Mouse (Mus musculus): ENCODE results near the gene Abcg5. TPM values are rescaled to one million over a fixed set of nuclear protein-coding genes. Genes with fewer than 3 reads are reported as not detected.
A peak's percentile ranks its signal among the peaks of the same experiment; 100 is the strongest.

The Abcg5 gene
- not detected for total RNA-seq (2021)
- long read RNA-seq, experiment 1, partial matches to known transcripts: 1 of 1 reads
- long read RNA-seq, experiment 1, other reads (novel, unspliced or antisense): 0 of 1 reads
- long read RNA-seq, experiment 2: 0 reads

GRCm38 (mm10) chr17:84682734-84683717 is at the start of gene Abcg5:
Gene Abcg5, minus strand, starts transcription at chr17:84683011.
- no peak for DNase-seq (ENCODE audit: low spot score in 2 of 2)

- no peak for DNase-seq (ENCODE audit: low spot score in 2 of 2)
These were observed 49.8 kb upstream of the Abcg5 start for GRCm38 (mm10) chr17:84732612-84733011.

- DNase-seq (ENCODE audit: low spot score in 2 of 2): no peak
These were observed 48.5 kb upstream of the Abcg5 start for GRCm38 (mm10) chr17:84731361-84731760.

GRCm38 (mm10) chr17:84729140-84729539 is 46.3 kb upstream of the Abcg5 start:
- DNase-seq (ENCODE audit: low spot score in 2 of 2): no peak

GRCm38 (mm10) chr17:84728201-84728911 is 45.5 kb upstream of the Abcg5 start:
- no peak for DNase-seq (ENCODE audit: low spot score in 2 of 2)

- DNase-seq (ENCODE audit: low spot score in 2 of 2): no peak
These were observed 42.4 kb upstream of the Abcg5 start for GRCm38 (mm10) chr17:84725163-84725562.

- DNase-seq (ENCODE audit: low spot score in 2 of 2): no peak
These were observed 41.2 kb upstream of the Abcg5 start for GRCm38 (mm10) chr17:84724028-84724427.

- DNase-seq (ENCODE audit: low spot score in 2 of 2): no peak
These were observed 36.3 kb upstream of the Abcg5 start for GRCm38 (mm10) chr17:84719105-84719504.

GRCm38 (mm10) chr17:84717416-84717815 is 34.6 kb upstream of the Abcg5 start:
- DNase-seq (ENCODE audit: low spot score in 2 of 2): no peak

- no peak for DNase-seq (ENCODE audit: low spot score in 2 of 2)
These were observed 33.6 kb upstream of the Abcg5 start for GRCm38 (mm10) chr17:84716252-84716872.

- DNase-seq (ENCODE audit: low spot score in 2 of 2): no peak
These were observed 32.1 kb upstream of the Abcg5 start for GRCm38 (mm10) chr17:84714930-84715329.

- no peak for DNase-seq (ENCODE audit: low spot score in 2 of 2)
These were observed 30.9 kb upstream of the Abcg5 start for GRCm38 (mm10) chr17:84713563-84714164.

GRCm38 (mm10) chr17:84709403-84709851 is 26.6 kb upstream of the Abcg5 start:
- no peak for DNase-seq (ENCODE audit: low spot score in 2 of 2)

- DNase-seq (ENCODE audit: low spot score in 2 of 2): no peak
These were observed 26.0 kb upstream of the Abcg5 start for GRCm38 (mm10) chr17:84708818-84709217.

- DNase-seq (ENCODE audit: low spot score in 2 of 2): no peak
These were observed 24.6 kb upstream of the Abcg5 start for GRCm38 (mm10) chr17:84707407-84707806.

GRCm38 (mm10) chr17:84698727-84699126 is 15.9 kb upstream of the Abcg5 start:
- DNase-seq (ENCODE audit: low spot score in 2 of 2): peak in 1 of 2 experiments; percentile 55

GRCm38 (mm10) chr17:84696537-84696936 is 13.7 kb upstream of the Abcg5 start:
- DNase-seq (ENCODE audit: low spot score in 2 of 2): no peak

GRCm38 (mm10) chr17:84693741-84694140 is 10.9 kb upstream of the Abcg5 start:
- no peak for DNase-seq (ENCODE audit: low spot score in 2 of 2)

- no peak for DNase-seq (ENCODE audit: low spot score in 2 of 2)
These were observed 7.3 kb upstream of the Abcg5 start for GRCm38 (mm10) chr17:84690111-84690510.

GRCm38 (mm10) chr17:84689316-84689715 is 6.5 kb upstream of the Abcg5 start:
- no peak for DNase-seq (ENCODE audit: low spot score in 2 of 2)

GRCm38 (mm10) chr17:84688834-84689233 is 6.0 kb upstream of the Abcg5 start:
- DNase-seq (ENCODE audit: low spot score in 2 of 2): no peak
